Mouse (Mus musculus): ENCODE results near the gene Gm20517.

GRCm38 (mm10) chr17:47611661-47611982 is 233 bp downstream of the Gm20517 start:
- no peak for TF ChIP-seq POLR2A (IDR thresholded peaks at IDR 0.05; ENCODE audit: low read depth, low read length)
- no peak for TF ChIP-seq CTCF (IDR thresholded peaks at IDR 0.05; ENCODE audit: borderline replicate concordance, insufficient read depth, low read length)

All from embryonic fibroblast, embryonic 13.5 days (primary cell).